Mouse (Mus musculus): ENCODE measurements around the gene Bax. TPM values are rescaled to one million over a fixed set of nuclear protein-coding genes. Genes with fewer than 3 reads are reported as not detected.

Bax gene
- polyA plus RNA-seq, 1 experiment from 2014 or later = 243 TPM

- Histone ChIP-seq H3K36me3 (replicated peaks) (peaks cover 70% of the 10 kb centered on the region), H3K4me3 (no peak overlapping the region), H3K9me3 (no peaks in the 10 kb centered on the region), H3K27me3 (replicated peaks; ENCODE audit: low read depth, poor library complexity, severe bottlenecking) (no peaks in the 10 kb centered on the region), H3K27ac (replicated peaks) (no peak overlapping the region), H3K4me1 (peaks cover 9% of the 10 kb centered on the region)
- no peak for DNase-seq (ENCODE audit: low spot score)
These were observed 20.1 kb downstream of the Bax start for GRCm38 (mm10) chr7:45446589-45446988.

DNA sequence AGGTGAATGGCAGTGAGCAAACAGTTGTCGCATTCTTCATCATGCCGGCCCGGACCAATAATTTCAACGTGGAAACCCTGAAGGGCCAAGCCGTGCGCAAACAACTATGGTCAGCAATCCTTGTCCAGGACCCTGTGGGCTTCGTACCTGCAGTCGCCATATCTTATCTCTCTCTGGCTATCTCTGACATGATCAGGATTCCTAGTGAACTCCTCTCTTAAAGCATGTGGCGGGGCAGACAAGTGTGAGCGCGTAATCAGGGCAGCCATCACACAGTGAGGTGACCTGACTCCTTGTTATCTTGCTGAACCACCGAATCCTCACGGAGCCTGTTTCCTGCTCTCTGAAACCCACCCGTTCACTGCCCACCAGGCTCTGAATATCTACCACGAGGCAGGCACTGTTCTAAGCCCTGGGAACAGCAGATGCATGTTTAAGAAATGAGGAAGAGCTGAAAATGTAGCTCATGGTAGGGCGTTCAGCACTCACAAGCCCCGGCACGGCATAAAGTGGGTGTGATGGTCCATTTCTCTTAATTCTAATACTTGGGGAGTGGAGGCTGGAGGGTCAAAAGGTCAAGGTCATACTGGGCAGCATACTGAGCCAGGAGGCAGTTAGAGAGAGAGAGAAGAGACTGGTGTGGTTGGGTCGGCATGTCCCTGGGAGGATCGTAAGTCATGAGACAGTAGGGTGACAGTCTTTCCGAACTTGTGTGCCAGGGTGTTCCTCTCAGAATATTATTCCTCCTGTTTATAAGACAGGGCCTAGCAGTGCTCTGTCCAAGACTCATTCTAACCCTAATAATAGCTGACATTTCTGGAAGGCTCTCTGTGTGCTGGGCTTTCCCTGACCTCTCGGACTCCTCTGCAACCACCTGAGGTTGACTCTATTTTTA lies 22.9 kb downstream of the Bax start:
- H3K27ac ChIP-seq (replicated peaks) = no peak overlapping the region
- H3K4me3 ChIP-seq = no peak overlapping the region
- H3K9me3 ChIP-seq = no peaks in the 10 kb centered on the region
- 90% methylated on average over 22 of the region's 22 CpGs for WGBS
- no peaks in the 10 kb centered on the region for H3K27me3 ChIP-seq (replicated peaks; ENCODE audit: low read depth, poor library complexity, severe bottlenecking)
- H3K36me3 ChIP-seq (replicated peaks) = peaks cover 74% of the 10 kb centered on the region
- H3K4me1 ChIP-seq = peaks cover 9% of the 10 kb centered on the region
- no peak for DNase-seq (ENCODE audit: low spot score)

DNA sequence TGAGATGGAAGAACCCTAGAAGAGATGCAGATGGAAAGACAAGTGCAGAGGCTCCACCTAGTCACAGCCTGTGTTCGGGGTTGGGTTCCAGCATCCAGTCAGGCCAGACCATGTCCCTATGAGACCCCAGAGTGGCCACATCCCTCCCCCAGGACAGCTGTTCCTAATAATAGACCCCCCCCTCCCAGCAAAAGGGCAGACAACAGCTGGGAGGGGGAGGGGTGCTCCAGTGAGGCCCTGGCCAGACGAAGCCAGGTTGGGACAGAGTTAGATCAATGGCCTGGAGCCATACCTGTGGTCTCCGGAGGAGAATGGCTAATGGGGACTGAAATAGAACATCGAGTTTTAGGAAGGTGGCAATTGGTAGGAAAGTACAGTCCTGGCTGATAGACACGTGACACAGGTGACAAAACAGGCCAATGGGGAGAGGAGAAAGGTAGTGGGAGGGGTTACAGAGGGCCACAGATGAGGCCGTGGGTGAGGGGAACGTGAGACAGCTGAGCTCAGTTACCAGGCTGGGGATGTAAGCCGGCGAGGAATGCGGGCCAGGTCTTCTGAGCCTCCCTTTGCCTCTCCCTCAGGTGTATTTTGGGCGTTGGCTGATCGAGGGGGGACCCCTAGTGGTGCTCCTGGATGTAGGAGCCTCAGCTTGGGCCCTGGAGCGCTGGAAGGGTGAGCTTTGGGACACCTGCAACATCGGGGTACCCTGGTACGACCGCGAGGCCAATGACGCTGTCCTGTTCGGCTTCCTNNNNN lies 29.0 kb downstream of the Bax start, which contains the start of gene Ruvbl2:
TSS of gene Ruvbl2 (minus strand) at position 576 of the 756 bp plus-strand sequence.
- no peaks in the 10 kb centered on the region for H3K9me3 ChIP-seq
- peak; percentile 65 for DNase-seq (ENCODE audit: low spot score)
- WGBS = 19% methylated on average over 19 of the region's 19 CpGs
- H3K4me3 ChIP-seq = peak within 1 kb of the TSS; percentile 42
- H3K4me1 ChIP-seq = peaks cover 45% of the 10 kb centered on the region
- no peaks in the 10 kb centered on the region for H3K27me3 ChIP-seq (replicated peaks; ENCODE audit: low read depth, poor library complexity, severe bottlenecking)
- peaks cover 33% of the 10 kb centered on the region for H3K36me3 ChIP-seq (replicated peaks)
- peak within 1 kb of the TSS; percentile 62 for H3K27ac ChIP-seq (replicated peaks)

GRCm38 (mm10) chr7:45437046-45437445 lies 29.7 kb downstream of the Bax start:
- peak overlapping the region; percentile 62; the same call in 1 of the 2 replicates for H3K27ac ChIP-seq (replicated peaks)
- peak overlapping the region; percentile 42 for H3K4me3 ChIP-seq
- DNase-seq (ENCODE audit: low spot score) = peak; percentile 53
- peaks cover 36% of the 10 kb centered on the region for H3K36me3 ChIP-seq (replicated peaks)
- H3K9me3 ChIP-seq = no peaks in the 10 kb centered on the region
- peaks cover 49% of the 10 kb centered on the region for H3K4me1 ChIP-seq
- no peaks in the 10 kb centered on the region for H3K27me3 ChIP-seq (replicated peaks; ENCODE audit: low read depth, poor library complexity, severe bottlenecking)
- 25% methylated on average over 6 of the region's 6 CpGs for WGBS

- DNase-seq (ENCODE audit: low spot score) = no peak
- Histone ChIP-seq H3K36me3 (replicated peaks) (peaks cover 38% of the 10 kb centered on the region), H3K9me3 (no peaks in the 10 kb centered on the region), H3K4me3 (0 out of 2 replicates have a peak overlapping the region, but pooled peaks have one; percentile 93), H3K27ac (replicated peaks) (no peak overlapping the region), H3K27me3 (replicated peaks; ENCODE audit: low read depth, poor library complexity, severe bottlenecking) (no peaks in the 10 kb centered on the region), H3K4me1 (peaks cover 49% of the 10 kb centered on the region)
- WGBS = 93% methylated on average over 5 of the region's 5 CpGs
These were observed 30.3 kb downstream of the Bax start for GRCm38 (mm10) chr7:45436444-45436843.

DNA sequence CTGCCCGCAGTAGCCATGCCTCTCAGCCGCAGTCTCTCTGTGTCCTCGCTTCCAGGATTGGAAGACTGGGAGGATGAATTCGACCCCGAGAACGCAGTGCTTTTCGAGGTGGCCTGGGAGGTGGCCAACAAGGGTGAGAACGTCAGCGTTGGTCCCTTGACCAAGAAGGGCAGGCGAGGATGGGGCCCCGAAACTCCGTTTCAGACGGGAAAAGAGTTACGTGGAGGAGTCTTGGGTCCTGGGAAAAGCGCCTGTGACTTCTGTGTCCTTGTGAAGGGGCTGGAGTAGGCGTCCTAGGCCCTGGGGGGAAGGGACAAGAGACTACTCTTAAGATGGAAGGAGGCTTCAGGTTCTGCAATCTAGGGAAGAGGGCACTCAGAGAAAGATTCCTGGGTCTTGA lies 31.7 kb downstream of the Bax start:
- Histone ChIP-seq H3K36me3 (replicated peaks) (peaks cover 38% of the 10 kb centered on the region), H3K4me1 (peaks cover 49% of the 10 kb centered on the region), H3K4me3 (peak overlapping the region; percentile 93), H3K9me3 (no peaks in the 10 kb centered on the region), H3K27me3 (replicated peaks; ENCODE audit: low read depth, poor library complexity, severe bottlenecking) (no peaks in the 10 kb centered on the region), H3K27ac (replicated peaks) (peak overlapping the region; percentile 92)
- no peak for DNase-seq (ENCODE audit: low spot score)
- WGBS = 4% methylated on average over 16 of the region's 16 CpGs

GRCm38 (mm10) chr7:45434203-45435015 lies 32.3 kb downstream of the Bax start, which contains the start of gene Gys1:
Gys1 (plus strand) TSS chr7:45434844.
- DNase-seq (ENCODE audit: low spot score) = peak; percentile 100
- Histone ChIP-seq H3K9me3 (no peaks in the 10 kb centered on the region), H3K36me3 (replicated peaks) (peaks cover 38% of the 10 kb centered on the region), H3K4me3 (peak within 1 kb of the TSS; percentile 93), H3K4me1 (peaks cover 49% of the 10 kb centered on the region), H3K27ac (replicated peaks) (peak within 1 kb of the TSS; percentile 92), H3K27me3 (replicated peaks; ENCODE audit: low read depth, poor library complexity, severe bottlenecking) (no peaks in the 10 kb centered on the region)
- under 1% methylated on average over 45 of the region's 45 CpGs for WGBS

DNA sequence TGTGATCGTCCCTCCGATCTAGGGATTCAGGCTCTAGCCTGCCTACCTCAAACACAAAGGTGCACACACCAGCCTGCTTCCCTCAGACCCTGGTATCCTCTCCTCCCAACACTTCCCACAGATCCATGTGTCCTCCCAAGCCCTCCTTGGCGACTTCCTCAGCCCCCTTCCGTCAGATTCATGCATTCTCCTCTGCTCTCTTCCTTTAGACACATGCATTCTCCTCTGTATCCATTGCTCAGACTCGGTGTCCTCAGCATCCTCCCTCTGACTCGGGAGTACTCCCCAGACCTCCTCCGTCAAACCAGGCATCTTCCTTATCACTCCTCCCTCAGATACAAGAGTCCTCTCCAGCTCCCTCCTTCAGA lies 32.9 kb downstream of the Bax start:
- no peaks in the 10 kb centered on the region for H3K27me3 ChIP-seq (replicated peaks; ENCODE audit: low read depth, poor library complexity, severe bottlenecking)
- H3K4me3 ChIP-seq = peak overlapping the region; percentile 93
- H3K9me3 ChIP-seq = no peaks in the 10 kb centered on the region
- H3K36me3 ChIP-seq (replicated peaks) = peaks cover 41% of the 10 kb centered on the region
- no peak for DNase-seq (ENCODE audit: low spot score)
- peaks cover 49% of the 10 kb centered on the region for H3K4me1 ChIP-seq
- peak overlapping the region; percentile 92 for H3K27ac ChIP-seq (replicated peaks)
- WGBS = 1% methylated on average over 7 of the region's 7 CpGs

GRCm38 (mm10) chr7:45426556-45426955 lies 40.1 kb downstream of the Bax start:
- WGBS = 93% methylated on average over 8 of the region's 8 CpGs
- DNase-seq (ENCODE audit: low spot score) = no peak
- Histone ChIP-seq H3K27ac (replicated peaks) (no peak overlapping the region), H3K27me3 (replicated peaks; ENCODE audit: low read depth, poor library complexity, severe bottlenecking) (peaks cover 10% of the 10 kb centered on the region), H3K4me1 (no peaks in the 10 kb centered on the region), H3K4me3 (no peak overlapping the region), H3K36me3 (replicated peaks) (peaks cover 100% of the 10 kb centered on the region), H3K9me3 (no peaks in the 10 kb centered on the region)

DNA sequence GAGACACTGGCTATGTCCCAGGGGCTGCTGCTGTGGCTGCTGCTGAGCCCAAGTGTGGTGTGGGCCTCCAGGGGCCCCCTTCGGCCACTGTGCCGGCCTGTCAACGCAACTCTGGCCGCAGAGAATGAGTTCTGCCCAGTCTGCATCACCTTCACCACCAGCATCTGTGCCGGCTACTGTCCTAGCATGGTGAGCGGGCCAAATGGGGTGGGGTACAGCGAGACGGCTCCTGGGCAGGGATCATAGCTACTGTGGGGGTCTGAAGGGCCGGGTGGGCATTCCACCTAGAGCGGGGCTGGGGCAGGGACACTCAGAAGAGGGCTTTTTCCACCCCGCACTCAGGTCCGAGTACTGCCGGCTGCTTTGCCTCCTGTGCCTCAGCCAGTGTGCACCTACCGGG lies 45.5 kb downstream of the Bax start:
- Histone ChIP-seq H3K9me3 (no peaks in the 10 kb centered on the region), H3K27ac (replicated peaks) (no peak overlapping the region), H3K27me3 (replicated peaks; ENCODE audit: low read depth, poor library complexity, severe bottlenecking) (peaks cover 64% of the 10 kb centered on the region), H3K4me1 (peaks cover 26% of the 10 kb centered on the region), H3K4me3 (no peak overlapping the region), H3K36me3 (replicated peaks) (peaks cover 61% of the 10 kb centered on the region)
- DNase-seq (ENCODE audit: low spot score) = no peak
- 91% methylated on average over 14 of the region's 14 CpGs for WGBS

DNA sequence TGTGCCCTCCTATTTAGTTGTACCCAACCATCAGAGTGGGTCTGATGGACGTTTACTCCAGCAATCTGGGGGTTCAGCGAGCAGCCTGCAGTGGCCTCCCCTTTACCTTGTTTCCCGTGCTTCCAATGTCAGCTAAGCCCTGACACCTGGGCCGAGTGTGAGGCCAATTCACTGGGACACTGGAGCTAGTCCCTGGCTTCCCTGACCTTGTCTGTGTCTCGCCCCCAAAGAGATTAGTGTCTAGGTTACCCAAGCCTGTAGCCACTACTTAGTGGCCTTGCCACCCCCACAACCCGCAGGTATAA lies 46.1 kb downstream of the Bax start, which contains the start of gene Lhb:
TSS of gene Lhb (plus strand) at position 206 of the 305 bp plus-strand sequence.
- no peaks in the 10 kb centered on the region for H3K9me3 ChIP-seq
- no peak for DNase-seq (ENCODE audit: low spot score)
- 58% methylated on average over 6 of the region's 6 CpGs for WGBS
- H3K4me1 ChIP-seq = peaks cover 30% of the 10 kb centered on the region
- H3K27ac ChIP-seq (replicated peaks) = no peak within 1 kb of the TSS
- peaks cover 55% of the 10 kb centered on the region for H3K36me3 ChIP-seq (replicated peaks)
- peaks cover 70% of the 10 kb centered on the region for H3K27me3 ChIP-seq (replicated peaks; ENCODE audit: low read depth, poor library complexity, severe bottlenecking)
- peak within 1 kb of the TSS; percentile 22; the same call in 1 of the 2 replicates for H3K4me3 ChIP-seq

Data from embryonic facial prominence, embryonic 10.5 days (tissue).